Mouse (Mus musculus): Measurements from ENCODE around the gene Eif5a. TPM values are rescaled to one million over a fixed set of nuclear protein-coding genes. Genes with fewer than 3 reads are reported as not detected.

The Eif5a gene
- polyA plus RNA-seq, 1 experiment = 533 TPM

GRCm38 (mm10) chr11:69880853-69881603, 40.7 kb downstream of the Eif5a start, which contains the start of gene Kctd11:
Kctd11 (minus strand) TSS chr11:69881406.
- TF ChIP-seq CTCF (IDR thresholded peaks at IDR 0.05; ENCODE audit: borderline replicate concordance, insufficient read depth, low read depth, low read length) (no peak), POLR2A (IDR thresholded peaks at IDR 0.05; ENCODE audit: borderline replicate concordance, insufficient read depth, low read length) (peak; percentile 68; the same call in 1 of the 2 replicates)
- WGBS = under 1% methylated on average over 46 of the region's 46 CpGs
- H3K4me1 ChIP-seq (ENCODE audit: control insufficient read depth, insufficient read depth, low read length) = no peaks in the 10 kb centered on the region
- peak; percentile 78 to 81 for DNase-seq
- H3K27me3 ChIP-seq (ENCODE audit: control insufficient read depth, insufficient read depth, low read length) = no peaks in the 10 kb centered on the region
- no peak within 1 kb of the TSS; the same call in 1 of the 2 replicates for H3K27ac ChIP-seq (ENCODE audit: insufficient read depth, low read length)
- H3K4me3 ChIP-seq (replicated peaks; ENCODE audit: insufficient read depth, low read depth, low read length) = peak within 1 kb of the TSS; percentile 57

GRCm38 (mm10) chr11:69880506-69880852, 41.3 kb downstream of the Eif5a start:
- no peak for TF ChIP-seq POLR2A (IDR thresholded peaks at IDR 0.05; ENCODE audit: borderline replicate concordance, insufficient read depth, low read length)
- TF ChIP-seq CTCF (IDR thresholded peaks at IDR 0.05; ENCODE audit: borderline replicate concordance, insufficient read depth, low read depth, low read length) = peak; percentile 72; the same call in 1 of the 2 replicates
- Histone ChIP-seq H3K4me3 (replicated peaks; ENCODE audit: insufficient read depth, low read depth, low read length) (peak overlapping the region; percentile 57), H3K4me1 (ENCODE audit: control insufficient read depth, insufficient read depth, low read length) (no peaks in the 10 kb centered on the region), H3K27ac (ENCODE audit: insufficient read depth, low read length) (no peak overlapping the region; the same call in 1 of the 2 replicates), H3K27me3 (ENCODE audit: control insufficient read depth, insufficient read depth, low read length) (no peaks in the 10 kb centered on the region)
- WGBS = under 1% methylated on average over 18 of the region's 18 CpGs
- peak; percentile 62 to 68 for DNase-seq

- no peak for TF ChIP-seq POLR2A (IDR thresholded peaks at IDR 0.05; ENCODE audit: borderline replicate concordance, insufficient read depth, low read length)
- TF ChIP-seq CTCF (IDR thresholded peaks at IDR 0.05; ENCODE audit: borderline replicate concordance, insufficient read depth, low read depth, low read length) = no peak
- no peak overlapping the region for H3K27ac ChIP-seq (ENCODE audit: insufficient read depth, low read length)
- no peak for DNase-seq
- no peak overlapping the region for H3K4me3 ChIP-seq (replicated peaks; ENCODE audit: insufficient read depth, low read depth, low read length)
- 73% methylated on average over 15 of the region's 15 CpGs for WGBS
- H3K27me3 ChIP-seq (ENCODE audit: control insufficient read depth, insufficient read depth, low read length) = no peaks in the 10 kb centered on the region
- no peaks in the 10 kb centered on the region for H3K4me1 ChIP-seq (ENCODE audit: control insufficient read depth, insufficient read depth, low read length)
These were observed 42.0 kb downstream of the Eif5a start for GRCm38 (mm10) chr11:69879711-69880110.

- Histone ChIP-seq H3K4me3 (replicated peaks; ENCODE audit: insufficient read depth, low read depth, low read length) (no peak overlapping the region), H3K4me1 (ENCODE audit: control insufficient read depth, insufficient read depth, low read length) (no peaks in the 10 kb centered on the region), H3K27me3 (ENCODE audit: control insufficient read depth, insufficient read depth, low read length) (no peaks in the 10 kb centered on the region), H3K27ac (ENCODE audit: insufficient read depth, low read length) (no peak overlapping the region)
- TF ChIP-seq CTCF (IDR thresholded peaks at IDR 0.05; ENCODE audit: borderline replicate concordance, insufficient read depth, low read depth, low read length) (no peak), POLR2A (IDR thresholded peaks at IDR 0.05; ENCODE audit: borderline replicate concordance, insufficient read depth, low read length) (no peak)
- 87% methylated on average over 6 of the region's 6 CpGs for WGBS
- DNase-seq = no peak
These were observed 42.8 kb downstream of the Eif5a start for GRCm38 (mm10) chr11:69878952-69879351.

GRCm38 (mm10) chr11:69878399-69878798, 43.4 kb downstream of the Eif5a start:
- TF ChIP-seq POLR2A (IDR thresholded peaks at IDR 0.05; ENCODE audit: borderline replicate concordance, insufficient read depth, low read length) = no peak
- WGBS = 68% methylated on average over 3 of the region's 3 CpGs

GRCm38 (mm10) chr11:69877878-69878277, 43.9 kb downstream of the Eif5a start, which contains the start of gene Tmem95:
Tmem95 (minus strand) TSS chr11:69878018.
- no peak for DNase-seq
- Histone ChIP-seq H3K27ac (ENCODE audit: insufficient read depth, low read length) (no peak within 1 kb of the TSS), H3K4me1 (ENCODE audit: control insufficient read depth, insufficient read depth, low read length) (no peaks in the 10 kb centered on the region), H3K27me3 (ENCODE audit: control insufficient read depth, insufficient read depth, low read length) (no peaks in the 10 kb centered on the region), H3K4me3 (replicated peaks; ENCODE audit: insufficient read depth, low read depth, low read length) (peak within 1 kb of the TSS; percentile 3)
- 74% methylated on average over 11 of the region's 11 CpGs for WGBS
- TF ChIP-seq CTCF (IDR thresholded peaks at IDR 0.05; ENCODE audit: borderline replicate concordance, insufficient read depth, low read depth, low read length) (no peak), POLR2A (IDR thresholded peaks at IDR 0.05; ENCODE audit: borderline replicate concordance, insufficient read depth, low read length) (no peak)

More at GRCm38 (mm10) chr11:69878399-69878798, 43.4 kb downstream of the Eif5a start:
- DNase-seq = no peak
- no peak overlapping the region for H3K4me3 ChIP-seq (replicated peaks; ENCODE audit: insufficient read depth, low read depth, low read length)
- no peaks in the 10 kb centered on the region for H3K4me1 ChIP-seq (ENCODE audit: control insufficient read depth, insufficient read depth, low read length)
- no peak overlapping the region for H3K27ac ChIP-seq (ENCODE audit: insufficient read depth, low read length)
- H3K27me3 ChIP-seq (ENCODE audit: control insufficient read depth, insufficient read depth, low read length) = no peaks in the 10 kb centered on the region

GRCm38 (mm10) chr11:69876867-69877266, 44.9 kb downstream of the Eif5a start:
- peak; percentile 79 to 87 for DNase-seq
- H3K27me3 ChIP-seq (ENCODE audit: control insufficient read depth, insufficient read depth, low read length) = no peaks in the 10 kb centered on the region
- H3K4me1 ChIP-seq (ENCODE audit: control insufficient read depth, insufficient read depth, low read length) = no peaks in the 10 kb centered on the region
- H3K4me3 ChIP-seq (replicated peaks; ENCODE audit: insufficient read depth, low read depth, low read length) = peak overlapping the region; percentile 3
- 1% methylated on average over 12 of the region's 12 CpGs for WGBS
- no peak for TF ChIP-seq POLR2A (IDR thresholded peaks at IDR 0.05; ENCODE audit: borderline replicate concordance, insufficient read depth, low read length)
- peak; percentile 83 for TF ChIP-seq CTCF (IDR thresholded peaks at IDR 0.05; ENCODE audit: borderline replicate concordance, insufficient read depth, low read depth, low read length)
- no peak overlapping the region for H3K27ac ChIP-seq (ENCODE audit: insufficient read depth, low read length)

- no peaks in the 10 kb centered on the region for H3K27me3 ChIP-seq (ENCODE audit: control insufficient read depth, insufficient read depth, low read length)
- no peaks in the 10 kb centered on the region for H3K4me1 ChIP-seq (ENCODE audit: control insufficient read depth, insufficient read depth, low read length)
- TF ChIP-seq POLR2A (IDR thresholded peaks at IDR 0.05; ENCODE audit: borderline replicate concordance, insufficient read depth, low read length) (no peak), CTCF (IDR thresholded peaks at IDR 0.05; ENCODE audit: borderline replicate concordance, insufficient read depth, low read depth, low read length) (no peak)
- H3K27ac ChIP-seq (ENCODE audit: insufficient read depth, low read length) = no peak overlapping the region
- 60% methylated on average over 7 of the region's 7 CpGs for WGBS
- no peak for DNase-seq
- no peak overlapping the region for H3K4me3 ChIP-seq (replicated peaks; ENCODE audit: insufficient read depth, low read depth, low read length)
These were observed 45.6 kb downstream of the Eif5a start for GRCm38 (mm10) chr11:69876186-69876585.

Data from cerebellum, adult 2 months (tissue).